Mouse (Mus musculus) gonadal fat pad, adult 2 months (tissue): ENCODE data around the gene Zfyve28. TPM values are rescaled to one million over a fixed set of nuclear protein-coding genes. Genes with fewer than 3 reads are reported as not detected.

Source experiments
- DNase-seq: peaks from one replicate; pipeline ENCODE4 v3.0.0-alpha.2; 2012; ENCODE audit warnings: low read depth
- polyA plus RNA-seq: library from polyadenylated mRNA; depleted of rRNA; stranded (reverse); fragments of >200 nt; gene quantifications from 2 replicates; pipeline ENCODE4 v1.2.3, GENCODE M21; 2012; rRNA removed

Zfyve28 gene
- polyA plus RNA-seq = 1.3 and 5.1 TPM in 2 replicates

GRCm38 (mm10) chr5:34288154-34288716, at the start of gene Zfyve28, which contains the start of gene Cfap99:
Zfyve28 (minus strand) TSS chr5:34288449.
Cfap99 (plus strand) TSS chr5:34288600.
- DNase-seq = no peak

GRCm38 (mm10) chr5:34336775-34337450, 48.7 kb upstream of the Zfyve28 start:
- no peak for DNase-seq

- DNase-seq = peak; percentile 84
These were observed 48.0 kb upstream of the Zfyve28 start, which contains the start of gene Rnf4 for GRCm38 (mm10) chr5:34336097-34336774. Rnf4 (plus strand) TSS chr5:34336289.

GRCm38 (mm10) chr5:34335539-34336096, 47.4 kb upstream of the Zfyve28 start:
- peak; percentile 67 for DNase-seq

DNA sequence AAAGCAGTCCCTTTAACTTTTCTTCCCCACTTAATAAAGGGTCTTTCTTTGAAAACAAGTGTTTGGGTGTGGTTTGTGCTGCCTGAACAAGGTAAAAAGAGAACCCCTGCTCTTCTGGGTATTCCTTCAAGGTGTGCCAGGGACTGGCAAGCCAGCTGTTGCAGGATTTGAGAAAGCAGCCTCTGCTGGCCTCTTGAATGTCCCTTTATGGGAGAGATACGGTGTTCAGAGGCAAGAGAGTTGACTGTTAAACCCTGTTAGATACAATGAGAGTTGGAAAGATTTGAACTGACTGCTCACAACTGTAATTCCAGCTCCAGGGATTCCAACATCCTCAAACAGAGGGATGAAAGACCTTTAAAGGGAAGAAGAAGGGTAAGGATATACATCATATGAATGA, 45.8 kb upstream of the Zfyve28 start:
- DNase-seq = no peak

DNA sequence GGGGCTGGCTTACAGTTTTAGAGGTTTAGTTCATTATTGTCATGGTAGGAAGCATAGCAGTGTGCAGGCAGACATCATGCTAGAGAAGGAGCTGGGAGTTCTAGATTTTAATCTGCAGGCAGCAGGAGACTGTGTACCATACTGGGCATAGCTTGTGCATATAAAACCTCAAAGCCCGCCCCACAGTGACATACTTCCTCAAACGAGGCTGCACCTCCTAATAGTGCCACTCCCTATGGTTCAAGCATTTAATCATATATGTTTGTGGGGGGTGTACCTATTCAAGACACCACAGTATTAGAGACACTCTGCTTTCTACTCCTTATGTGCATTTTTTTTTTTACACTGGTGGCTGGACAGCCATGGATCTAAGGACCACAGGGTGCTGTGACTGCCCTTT, 41.9 kb upstream of the Zfyve28 start:
- DNase-seq = no peak

GRCm38 (mm10) chr5:34326875-34327576, 38.8 kb upstream of the Zfyve28 start:
- no peak for DNase-seq

DNA sequence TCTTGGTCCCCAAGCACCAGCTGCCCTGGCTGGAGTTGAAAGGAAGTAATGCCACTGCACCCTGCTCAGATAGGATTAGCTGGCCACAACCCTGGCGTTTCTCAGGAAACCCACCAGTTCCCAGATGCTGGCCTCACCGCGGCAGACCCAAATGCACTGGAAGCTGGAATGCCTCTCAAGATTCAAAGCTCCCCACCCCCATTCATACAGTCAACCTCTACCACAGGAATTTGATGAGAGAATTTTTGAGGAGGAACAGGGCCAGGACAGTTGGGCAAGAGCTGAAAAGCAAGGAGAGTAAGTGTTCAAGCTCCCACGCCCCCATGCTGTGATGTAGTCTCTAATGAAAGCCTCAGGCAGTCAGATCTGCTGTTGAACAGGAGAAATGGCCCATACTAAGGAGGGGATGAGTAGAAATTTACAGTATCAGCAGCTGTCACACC, 38.0 kb upstream of the Zfyve28 start:
- no peak for DNase-seq

DNA sequence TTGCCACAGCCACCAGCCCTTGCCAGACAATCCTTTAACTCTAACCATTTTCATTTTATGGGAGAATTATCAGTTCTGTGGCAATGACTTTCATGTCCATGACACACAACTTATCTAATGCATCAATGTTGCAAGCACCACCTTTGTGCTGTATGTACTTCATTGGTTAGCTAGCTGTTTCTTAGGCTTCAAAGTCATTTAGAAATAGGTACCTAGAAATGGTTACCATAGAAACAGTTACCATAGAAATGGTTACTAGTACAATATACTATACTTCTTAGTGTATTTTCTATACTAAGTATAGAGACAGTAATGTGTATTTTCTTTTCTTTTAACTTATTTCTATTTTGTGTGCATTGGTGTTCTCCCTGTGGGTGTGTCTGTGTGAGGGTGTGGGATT, 37.0 kb upstream of the Zfyve28 start:
- DNase-seq = no peak

GRCm38 (mm10) chr5:34321236-34321635, 33.0 kb upstream of the Zfyve28 start:
- no peak for DNase-seq

DNA sequence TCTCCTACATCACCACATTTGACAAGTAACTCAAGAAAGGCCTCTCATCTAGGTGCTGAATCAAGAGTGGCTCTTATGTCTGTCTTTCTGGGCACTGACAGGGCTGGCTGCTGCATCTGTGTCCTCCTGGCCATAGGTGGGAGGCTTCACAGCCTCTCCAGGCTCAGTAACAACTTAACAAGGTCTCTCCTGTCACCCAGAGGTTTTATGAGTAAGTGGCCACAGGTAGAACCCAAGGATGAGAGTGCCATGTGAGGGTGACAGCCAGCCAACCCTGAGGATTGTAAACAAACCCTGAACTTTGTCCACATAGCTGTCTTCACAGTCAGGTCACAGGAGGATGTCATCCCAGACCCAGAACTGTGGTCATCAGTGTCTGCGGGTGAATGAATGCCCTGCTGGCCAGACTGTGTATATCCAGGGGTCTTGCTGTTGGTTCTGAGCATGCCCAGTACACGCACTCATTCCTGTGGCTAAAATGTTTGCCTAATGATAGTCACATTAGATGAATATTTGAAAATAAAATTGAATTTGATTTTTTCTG, 31.3 kb upstream of the Zfyve28 start:
- DNase-seq = no peak

DNA sequence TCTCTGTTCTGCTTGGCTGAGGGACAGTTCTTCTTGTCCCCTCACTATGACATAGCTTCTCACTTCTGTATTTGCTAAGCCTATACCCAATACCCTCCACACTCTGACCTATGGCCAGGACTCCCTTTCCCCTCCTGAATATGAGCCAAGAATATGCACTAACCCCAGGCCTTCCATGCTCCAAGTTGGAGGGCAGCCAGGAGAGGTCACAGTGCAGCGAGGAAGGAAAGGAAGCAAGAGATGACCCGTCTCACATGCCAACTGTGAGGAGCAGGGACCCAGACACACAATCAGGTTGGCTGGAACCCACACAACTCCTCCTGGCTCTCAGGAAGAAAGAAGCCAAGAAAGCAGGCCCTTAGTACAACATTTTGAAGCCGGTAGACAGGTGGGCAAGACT, 20.8 kb upstream of the Zfyve28 start:
- DNase-seq = no peak

GRCm38 (mm10) chr5:34302377-34302776, 14.1 kb upstream of the Zfyve28 start:
- DNase-seq = no peak

DNA sequence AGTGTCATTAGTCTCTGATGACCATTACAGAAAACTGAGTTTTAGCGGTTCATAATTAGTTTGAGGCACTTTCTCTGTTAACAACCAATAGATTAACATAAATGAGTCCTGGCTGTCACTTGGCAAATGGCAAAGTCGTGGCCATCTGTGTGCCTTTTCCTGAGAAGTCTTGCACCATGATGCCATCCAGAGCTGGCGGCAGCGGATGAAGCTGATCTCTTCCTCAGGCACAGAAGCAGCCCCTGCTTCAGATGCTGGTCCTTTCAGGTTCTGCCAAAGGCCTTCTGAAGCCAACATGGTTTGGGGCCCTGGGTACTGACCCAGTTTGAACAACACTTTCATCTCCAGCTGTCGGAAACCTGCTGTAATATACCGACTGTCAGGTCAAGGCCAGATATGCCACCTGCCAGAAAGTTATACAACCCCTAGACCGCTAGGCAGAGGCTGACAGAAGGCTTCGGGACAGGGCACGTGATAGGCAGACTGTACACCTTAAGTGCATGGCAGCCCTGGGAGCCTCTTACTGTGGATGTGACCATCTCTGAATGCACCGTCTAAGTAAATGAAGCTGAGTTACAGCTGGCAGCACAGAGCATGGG, 10.8 kb upstream of the Zfyve28 start:
- DNase-seq = no peak

DNA sequence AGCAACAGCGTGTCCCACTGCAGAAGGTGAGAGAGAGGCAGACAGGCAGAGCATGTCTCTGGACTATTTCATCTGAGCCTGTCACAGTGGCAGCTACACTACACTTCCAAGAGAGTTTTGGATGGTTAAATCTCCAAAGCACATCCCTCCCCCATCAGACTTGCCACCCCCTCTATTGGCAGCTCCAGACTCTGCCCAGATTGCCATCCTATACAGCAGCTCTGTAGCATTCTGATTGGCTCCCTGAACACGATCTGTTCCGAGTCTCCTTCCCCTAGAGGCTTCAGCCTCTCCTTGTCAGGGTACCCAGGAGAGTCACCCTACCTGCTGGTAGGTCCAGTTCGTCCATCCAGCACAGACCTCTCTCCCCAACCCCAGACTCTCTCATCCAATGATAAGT, 9.8 kb upstream of the Zfyve28 start:
- no peak for DNase-seq

GRCm38 (mm10) chr5:34295141-34295540, 6.9 kb upstream of the Zfyve28 start:
- no peak for DNase-seq

GRCm38 (mm10) chr5:34294696-34295095, 6.4 kb upstream of the Zfyve28 start:
- DNase-seq = no peak

GRCm38 (mm10) chr5:34293363-34293762, 5.1 kb upstream of the Zfyve28 start:
- DNase-seq = no peak

DNA sequence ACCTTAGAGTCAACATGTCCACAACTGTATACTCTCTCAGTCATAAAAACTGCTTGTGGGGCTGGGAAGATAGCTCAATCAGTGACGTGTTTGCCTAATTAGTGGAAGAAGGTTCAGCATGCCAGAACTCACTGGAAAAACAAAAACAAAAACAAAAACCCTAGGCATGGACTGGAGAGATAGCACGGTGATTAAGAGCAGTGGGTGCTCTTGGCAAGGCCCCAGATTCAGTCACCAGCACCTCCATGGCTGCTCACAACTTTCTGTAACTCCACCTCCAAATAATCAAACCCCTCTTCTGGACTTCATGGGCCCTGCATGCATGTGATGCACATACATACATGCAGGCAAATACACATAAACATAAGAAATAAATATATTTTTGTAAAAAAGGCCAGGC, 1.0 kb upstream of the Zfyve28 start:
- no peak for DNase-seq

GRCm38 (mm10) chr5:34287838-34288145, 457 bp downstream of the Zfyve28 start:
- DNase-seq = no peak

DNA sequence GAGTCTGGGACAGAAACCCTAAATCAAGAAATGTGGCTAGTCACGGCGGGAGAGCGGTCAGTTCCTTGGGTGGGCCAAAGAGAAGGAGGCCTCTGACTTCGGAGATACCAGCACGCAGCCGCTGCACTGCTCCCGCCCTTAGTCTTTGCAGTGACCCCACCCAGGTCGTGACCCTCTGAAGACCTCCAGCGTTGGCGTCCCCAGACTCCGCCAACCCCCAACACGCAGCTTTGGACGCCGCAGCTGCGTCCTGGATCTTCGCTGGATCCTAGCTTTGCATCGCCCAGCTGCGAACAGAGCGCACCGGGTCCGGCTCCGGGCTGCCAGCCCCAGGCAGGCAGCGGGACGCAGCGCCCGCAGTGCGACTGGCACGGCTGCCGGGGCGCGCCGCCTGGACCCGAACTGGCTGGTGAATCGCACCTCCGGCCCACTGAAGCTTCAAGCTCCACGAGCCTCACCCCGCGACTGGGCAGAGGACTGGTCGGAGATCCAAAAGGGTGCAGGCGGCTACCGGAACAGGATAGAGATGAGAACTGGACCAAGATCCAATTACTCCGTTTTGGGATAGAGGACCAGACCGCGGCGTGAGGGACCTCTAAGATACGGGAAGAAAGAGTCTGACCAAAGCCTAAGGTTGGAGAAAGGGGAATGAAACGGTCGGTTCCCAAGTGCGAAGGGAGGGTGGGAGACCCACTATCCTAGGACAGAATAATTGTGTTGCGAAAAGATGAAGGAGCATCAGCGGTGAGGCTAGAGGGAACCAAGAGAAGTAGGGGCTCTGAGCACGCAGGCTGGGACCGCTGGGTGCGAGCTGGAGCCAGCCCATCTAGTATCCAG, 1.0 kb downstream of the Zfyve28 start:
- DNase-seq = no peak
